Mouse (Mus musculus): ENCODE measurements around the gene Fsd1. TPM values are rescaled to one million over a fixed set of nuclear protein-coding genes. Genes with fewer than 3 reads are reported as not detected.

Gene Fsd1
- total RNA-seq, 2 experiments from 2014 or later, result not detected

Other genes with a start within 250 kb of the Fsd1 start
- 1.3 and 10.1 TPM in 2 replicates for gene Adgre4, start 236.5 kb upstream of the Fsd1 start, total RNA-seq (2015; ENCODE audit: low replicate concordance)
- 4.2 and 7.4 TPM in 2 replicates for gene Adgre4, start 236.5 kb upstream of the Fsd1 start, total RNA-seq (2017; ENCODE audit: low replicate concordance)
- 1.3 TPM in 1 of 2 replicates, not detected in the other for gene Zfp119a, start 107.6 kb upstream of the Fsd1 start, total RNA-seq (2015; ENCODE audit: low replicate concordance)
- gene Zfp119a, start 107.6 kb upstream of the Fsd1 start, total RNA-seq (2017; ENCODE audit: low replicate concordance), result 1.0 and 2.8 TPM in 2 replicates
- gene Zfp959, start 94.4 kb upstream of the Fsd1 start, total RNA-seq (2015; ENCODE audit: low replicate concordance), result 5.0 and 9.0 TPM in 2 replicates
- gene Zfp959, start 94.4 kb upstream of the Fsd1 start, total RNA-seq (2017; ENCODE audit: low replicate concordance), result 3.6 and 5.7 TPM in 2 replicates
- gene Zfp119b, start 37.0 kb upstream of the Fsd1 start, total RNA-seq (2015; ENCODE audit: low replicate concordance), result 1.4 TPM in 1 of 2 replicates, not detected in the other
- gene Zfp119b, start 37.0 kb upstream of the Fsd1 start, total RNA-seq (2017; ENCODE audit: low replicate concordance), result 1.2 and 6.4 TPM in 2 replicates
- gene Ebi3, start 33.9 kb upstream of the Fsd1 start, total RNA-seq (2015; ENCODE audit: low replicate concordance), result 5.4 and 6.8 TPM in 2 replicates
- gene Ebi3, start 33.9 kb upstream of the Fsd1 start, total RNA-seq (2017; ENCODE audit: low replicate concordance), result 4.0 and 16.4 TPM in 2 replicates
- 3.8 and 5.4 TPM in 2 replicates for gene Yju2, start 27.4 kb upstream of the Fsd1 start, total RNA-seq (2015; ENCODE audit: low replicate concordance)
- 1.7 and 5.4 TPM in 2 replicates for gene Yju2, start 27.4 kb upstream of the Fsd1 start, total RNA-seq (2017; ENCODE audit: low replicate concordance)
- gene Shd, start 16.0 kb upstream of the Fsd1 start, total RNA-seq (2015; ENCODE audit: low replicate concordance), result not detected in 2 replicates
- gene Shd, start 16.0 kb upstream of the Fsd1 start, total RNA-seq (2017; ENCODE audit: low replicate concordance), result not detected in 2 replicates
- not detected in 2 replicates for gene Stap2, start 19.1 kb downstream of the Fsd1 start, total RNA-seq (2015; ENCODE audit: low replicate concordance)
- gene Stap2, start 19.1 kb downstream of the Fsd1 start, total RNA-seq (2017; ENCODE audit: low replicate concordance), result 0.98 TPM in 1 of 2 replicates, not detected in the other
- 4.0 and 6.7 TPM in 2 replicates for gene Mpnd, start 19.2 kb downstream of the Fsd1 start, total RNA-seq (2015; ENCODE audit: low replicate concordance)
- 2.3 and 35.3 TPM in 2 replicates for gene Mpnd, start 19.2 kb downstream of the Fsd1 start, total RNA-seq (2017; ENCODE audit: low replicate concordance)
- gene Sh3gl1, start 50.1 kb downstream of the Fsd1 start, total RNA-seq (2015; ENCODE audit: low replicate concordance), result 14.4 and 14.7 TPM in 2 replicates
- 27.6 and 28.1 TPM in 2 replicates for gene Sh3gl1, start 50.1 kb downstream of the Fsd1 start, total RNA-seq (2017; ENCODE audit: low replicate concordance)
- gene Chaf1a, start 53.9 kb downstream of the Fsd1 start, total RNA-seq (2015; ENCODE audit: low replicate concordance), result 26.4 and 28.1 TPM in 2 replicates
- gene Chaf1a, start 53.9 kb downstream of the Fsd1 start, total RNA-seq (2017; ENCODE audit: low replicate concordance), result 32.6 and 39.0 TPM in 2 replicates
- gene Ubxn6, start 88.5 kb downstream of the Fsd1 start, total RNA-seq (2015; ENCODE audit: low replicate concordance), result 4.7 and 8.4 TPM in 2 replicates
- gene Ubxn6, start 88.5 kb downstream of the Fsd1 start, total RNA-seq (2017; ENCODE audit: low replicate concordance), result 1.9 and 5.6 TPM in 2 replicates
- gene Hdgfl2, start 93.1 kb downstream of the Fsd1 start, total RNA-seq (2015; ENCODE audit: low replicate concordance), result 36.5 and 71.4 TPM in 2 replicates
- gene Hdgfl2, start 93.1 kb downstream of the Fsd1 start, total RNA-seq (2017; ENCODE audit: low replicate concordance), result 125 and 144 TPM in 2 replicates
- gene Plin4, start 123.3 kb downstream of the Fsd1 start, total RNA-seq (2015; ENCODE audit: low replicate concordance), result not detected in 2 replicates
- not detected in 2 replicates for gene Plin4, start 123.3 kb downstream of the Fsd1 start, total RNA-seq (2017; ENCODE audit: low replicate concordance)
- not detected in 2 replicates for gene Plin5, start 131.1 kb downstream of the Fsd1 start, total RNA-seq (2015; ENCODE audit: low replicate concordance)
- gene Plin5, start 131.1 kb downstream of the Fsd1 start, total RNA-seq (2017; ENCODE audit: low replicate concordance), result not detected in 2 replicates
- gene Lrg1, start 135.5 kb downstream of the Fsd1 start, total RNA-seq (2015; ENCODE audit: low replicate concordance), result 1.7 and 8.6 TPM in 2 replicates
- 3.9 and 6.9 TPM in 2 replicates for gene Lrg1, start 135.5 kb downstream of the Fsd1 start, total RNA-seq (2017; ENCODE audit: low replicate concordance)
- 1.4 TPM in 1 of 2 replicates, not detected in the other for gene Sema6b, start 153.8 kb downstream of the Fsd1 start, total RNA-seq (2015; ENCODE audit: low replicate concordance)
- gene Sema6b, start 153.8 kb downstream of the Fsd1 start, total RNA-seq (2017; ENCODE audit: low replicate concordance), result 0.83 TPM in 1 of 2 replicates, not detected in the other
- 1.3 and 1.4 TPM in 2 replicates for gene Tnfaip8l1, start 176.0 kb downstream of the Fsd1 start, total RNA-seq (2015; ENCODE audit: low replicate concordance)
- 0.26 and 1.6 TPM in 2 replicates for gene Tnfaip8l1, start 176.0 kb downstream of the Fsd1 start, total RNA-seq (2017; ENCODE audit: low replicate concordance)
- gene Mydgf, start 197.4 kb downstream of the Fsd1 start, total RNA-seq (2015; ENCODE audit: low replicate concordance), result 9.6 and 11.2 TPM in 2 replicates
- gene Mydgf, start 197.4 kb downstream of the Fsd1 start, total RNA-seq (2017; ENCODE audit: low replicate concordance), result 5.6 and 6.8 TPM in 2 replicates
- 5.8 and 11.7 TPM in 2 replicates for gene Dpp9, start 232.4 kb downstream of the Fsd1 start, total RNA-seq (2015; ENCODE audit: low replicate concordance)
- 6.5 and 8.9 TPM in 2 replicates for gene Dpp9, start 232.4 kb downstream of the Fsd1 start, total RNA-seq (2017; ENCODE audit: low replicate concordance)